Mouse (Mus musculus) monocyte, adult 2 months (primary cell): Measurements from ENCODE around the gene Syngr2.

Experiments
- DNase-seq, 2 experiments: peaks; one replicate each; pipeline ENCODE4 v3.0.0; 2022; ENCODE audit warnings: low spot score in 2 of 2, low read depth in 1 of 2

Syngr2 gene

DNA sequence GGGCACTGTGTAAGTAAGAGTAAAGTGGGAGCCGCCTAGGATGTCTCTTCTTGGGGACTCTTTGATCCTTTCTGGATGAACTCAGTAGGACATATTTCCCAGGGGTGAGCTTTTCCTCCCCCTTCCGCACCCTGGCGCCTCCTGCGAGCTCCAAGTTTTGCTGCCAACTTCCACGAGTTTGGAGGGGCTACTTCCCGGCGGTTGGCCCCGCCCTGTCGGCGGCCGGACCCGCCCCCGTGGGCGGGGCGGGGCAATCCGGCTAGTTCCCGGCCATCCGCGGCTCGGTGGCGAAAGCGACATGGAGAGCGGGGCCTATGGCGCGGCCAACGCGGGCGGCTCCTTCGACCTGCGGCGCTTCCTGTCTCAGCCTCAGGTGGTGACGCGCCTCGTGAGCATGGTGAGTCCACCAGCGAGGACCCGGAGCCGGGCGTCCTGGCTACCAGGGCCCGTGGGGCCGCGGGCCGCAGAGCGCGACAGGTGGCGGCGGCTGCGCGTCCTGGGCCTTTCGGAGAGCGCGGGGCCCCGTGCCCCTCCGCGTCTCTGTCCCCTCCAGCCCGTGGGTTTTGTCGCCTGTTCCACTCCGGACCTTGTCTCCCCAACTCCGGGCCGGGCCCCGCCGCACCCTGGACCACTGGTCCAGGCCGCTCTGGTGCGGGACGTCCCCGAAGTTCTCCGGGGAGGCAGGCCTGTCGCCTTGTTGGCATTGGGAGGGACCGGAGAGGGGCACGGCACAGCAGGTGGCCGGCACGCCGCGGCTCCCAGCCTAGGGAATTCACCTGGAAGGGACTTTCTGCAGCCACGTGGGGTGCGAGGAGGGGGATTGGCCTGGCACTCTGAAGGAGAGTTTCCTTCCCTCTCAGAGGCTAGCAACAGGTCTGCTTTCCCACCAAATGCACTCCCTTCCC is at the start of gene Syngr2, which contains the start of gene Gm20708:
Gene Syngr2, plus strand, starts transcription at position 262 of the 905 bp plus-strand sequence.
Gene Gm20708, plus strand, starts transcription at position 262 of the 905 bp plus-strand sequence.
- peak in 1 of 2 experiments; percentile 45 for DNase-seq

DNA sequence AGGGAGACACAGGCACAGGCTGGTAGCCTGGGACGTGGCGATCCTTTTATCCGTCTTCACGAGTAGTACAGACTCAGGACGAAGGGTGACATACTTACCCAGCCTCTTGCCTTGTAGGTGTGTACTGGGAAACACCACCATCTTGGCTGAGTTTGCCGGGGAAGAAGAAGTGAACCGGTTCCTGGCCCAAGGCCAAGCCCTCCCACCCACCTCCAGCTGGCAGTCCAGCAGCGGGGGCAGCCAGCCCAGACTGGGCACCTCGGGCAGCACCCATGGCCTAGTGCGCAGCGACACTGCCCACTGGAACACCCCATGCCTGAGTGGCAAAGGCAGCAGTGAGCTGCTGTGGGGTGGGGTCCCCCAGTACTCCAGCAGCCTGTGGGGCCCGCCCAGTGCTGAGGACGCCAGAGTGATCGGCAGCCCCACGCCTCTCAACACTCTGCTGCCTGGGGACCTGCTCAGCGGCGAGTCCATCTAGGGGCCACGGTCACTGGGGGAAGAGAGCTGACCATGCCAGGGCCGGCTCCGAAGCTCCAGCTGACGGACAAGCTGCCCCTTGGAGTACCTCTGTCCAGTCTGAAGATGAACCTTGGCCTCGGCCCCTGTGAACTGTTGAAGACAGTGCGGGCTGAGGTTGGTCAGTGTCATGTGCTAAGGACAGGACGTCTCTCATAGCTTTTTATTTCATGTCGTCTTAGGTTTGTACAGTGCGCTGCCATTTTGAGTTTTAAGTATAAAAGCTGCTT is 48.9 kb upstream of the Syngr2 start:
- DNase-seq: no peak

DNA sequence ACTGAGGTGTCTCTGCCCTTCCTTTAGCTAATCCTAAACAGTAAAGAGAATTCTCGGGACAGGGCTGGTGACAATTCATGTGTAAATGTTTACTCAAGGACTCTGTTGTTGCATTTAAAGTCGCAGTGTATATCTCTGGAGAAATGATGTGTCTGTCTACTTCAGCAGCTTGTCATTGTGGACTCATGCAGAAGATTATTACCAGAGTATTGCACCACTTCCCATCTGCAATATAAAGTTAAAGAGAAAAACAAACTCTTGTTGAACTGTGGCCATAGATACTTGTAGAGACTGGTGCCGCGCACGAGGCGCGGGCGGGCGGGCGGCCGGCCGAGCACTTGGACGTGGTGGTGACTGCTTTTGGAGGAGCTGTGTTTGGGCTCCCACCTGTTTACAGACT is 47.7 kb upstream of the Syngr2 start:
- DNase-seq: no peak

DNA sequence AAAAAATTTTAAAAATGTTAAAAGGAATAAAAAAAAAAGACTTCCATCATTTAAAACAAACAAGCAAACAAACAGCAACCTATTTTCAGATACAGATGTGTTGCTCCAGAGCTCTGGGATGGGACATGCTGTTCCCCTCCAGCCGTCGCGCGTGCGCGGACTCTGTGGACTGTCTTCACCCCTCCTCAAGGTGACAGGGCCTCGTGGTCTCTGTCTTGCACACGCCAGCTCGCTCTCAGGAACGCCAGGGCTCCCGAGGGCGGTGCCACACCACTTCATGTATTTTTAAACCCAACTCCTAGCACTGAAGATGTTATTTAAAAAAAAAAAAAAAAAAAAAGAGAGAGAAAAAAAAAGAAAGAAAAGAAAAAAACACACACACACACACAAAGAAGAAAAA is 47.2 kb upstream of the Syngr2 start:
- DNase-seq: no peak

DNA sequence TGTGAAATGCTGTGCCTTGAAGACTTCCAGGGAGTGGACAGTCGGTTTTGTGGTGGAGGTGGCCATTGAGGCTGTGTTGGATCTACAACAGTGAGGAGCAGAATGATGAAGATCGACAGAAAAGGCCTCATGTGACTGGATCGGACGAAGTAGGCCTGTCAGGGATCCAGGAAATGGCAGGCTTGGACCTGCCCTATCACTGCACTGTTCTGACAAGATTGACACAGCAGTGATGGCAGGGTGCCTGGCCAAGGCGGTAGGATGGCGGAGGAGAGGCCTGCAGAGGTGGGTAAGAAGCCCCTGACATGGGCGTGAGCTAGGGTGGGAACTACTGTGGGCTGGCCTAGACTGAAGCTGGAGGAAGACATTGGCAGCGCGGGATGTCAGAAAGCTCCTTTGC is 45.1 kb upstream of the Syngr2 start:
- DNase-seq: no peak

DNA sequence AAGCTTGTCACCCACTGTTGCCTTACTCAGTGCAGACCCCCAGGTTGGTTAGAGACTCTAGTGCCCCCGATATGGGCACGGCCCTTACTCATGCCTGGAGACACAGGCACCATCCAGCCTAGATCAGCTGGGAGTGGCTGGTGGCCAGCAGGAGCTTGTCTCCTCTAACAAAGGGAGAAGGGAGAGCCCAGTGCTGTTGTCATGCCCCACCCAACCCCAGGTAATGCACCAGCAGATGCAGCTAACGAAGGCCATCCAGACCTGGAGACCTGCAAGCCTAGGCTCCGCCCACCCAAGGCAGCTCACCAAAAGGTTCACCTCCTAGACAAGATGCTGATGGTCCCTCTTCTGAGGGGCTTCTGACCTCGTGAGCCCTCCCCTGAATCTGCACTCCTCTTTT is 44.1 kb upstream of the Syngr2 start:
- no peak for DNase-seq

DNA sequence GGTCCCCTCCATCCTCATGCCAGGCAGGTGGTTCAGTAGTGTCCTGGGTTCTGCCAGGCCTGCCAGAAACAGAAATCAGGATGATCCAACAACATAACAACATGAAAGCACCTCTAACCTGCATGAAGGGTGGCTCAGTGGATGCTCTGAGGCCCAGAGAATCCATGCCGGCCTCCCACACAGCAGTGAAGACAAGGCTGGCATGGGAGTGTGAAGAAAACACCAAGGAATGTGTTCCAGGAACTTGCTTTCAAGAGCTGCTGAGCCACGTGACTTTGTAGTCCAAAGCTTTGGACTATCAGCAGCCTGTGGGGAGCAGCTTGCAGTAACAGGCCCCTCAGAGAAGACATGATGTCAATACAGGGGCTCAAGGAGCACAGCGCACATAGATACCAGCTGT is 43.2 kb upstream of the Syngr2 start:
- no peak for DNase-seq

DNA sequence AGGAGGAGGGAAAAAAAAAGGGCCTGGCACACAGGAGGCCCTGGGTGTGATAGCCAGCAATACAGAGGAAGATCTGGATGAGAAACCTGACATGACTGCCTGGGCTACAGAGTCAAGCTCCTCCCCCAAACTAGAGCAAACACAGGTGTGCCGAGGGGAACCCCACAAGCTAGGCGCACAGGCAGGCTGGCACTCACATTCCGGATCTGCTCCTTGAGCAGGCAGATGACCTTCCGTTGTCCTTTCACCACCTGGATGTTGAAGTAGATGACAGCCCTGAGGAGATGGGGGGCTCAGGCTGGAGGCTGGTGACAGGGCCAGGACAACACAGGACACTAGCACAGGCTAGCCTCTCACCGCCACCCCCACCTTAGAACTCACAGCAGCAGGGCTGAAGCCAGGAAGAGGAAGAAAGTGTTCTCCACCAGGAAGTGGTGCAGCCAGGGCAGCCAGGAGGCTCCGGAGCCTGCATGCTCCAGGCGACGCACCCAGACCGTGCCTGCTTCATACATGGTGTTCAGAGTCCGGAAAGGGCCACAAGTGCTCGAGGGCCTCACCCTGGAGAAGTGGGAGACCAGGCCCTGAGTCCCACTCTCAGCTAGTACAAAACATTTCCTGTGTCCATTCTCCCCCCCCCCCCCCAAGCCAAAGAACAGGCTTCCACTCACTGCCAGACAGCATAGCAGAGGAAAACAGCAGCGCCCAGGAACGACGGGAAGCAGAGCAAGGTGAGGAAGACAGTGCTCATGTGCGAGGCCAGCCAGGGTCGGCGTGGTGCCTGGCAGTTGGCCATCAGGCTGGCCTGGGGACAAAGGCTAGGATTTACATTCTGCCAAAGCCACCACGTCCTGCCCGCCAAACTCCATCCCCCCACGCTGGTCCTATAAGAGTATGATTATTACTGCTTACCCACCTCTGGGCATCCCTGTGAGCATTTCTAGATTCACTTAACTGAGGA is 40.5 kb upstream of the Syngr2 start:
- DNase-seq: no peak

DNA sequence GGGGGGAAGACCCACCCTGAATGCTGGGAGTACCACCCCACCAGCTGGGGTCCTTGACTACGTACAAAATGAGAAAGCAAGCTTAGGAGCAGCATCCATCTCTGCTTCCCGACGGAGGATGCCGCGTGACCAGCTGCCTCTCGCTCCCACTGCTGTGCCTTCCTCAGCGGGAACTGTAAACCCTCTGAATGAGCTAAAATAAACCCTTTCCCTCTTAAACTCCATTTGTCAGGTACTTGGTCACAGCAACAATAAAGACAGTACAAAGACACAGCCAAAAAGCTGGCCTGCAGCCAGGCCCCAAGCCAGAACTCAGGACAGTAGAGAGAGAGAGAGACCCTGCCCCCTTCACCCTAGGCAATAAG is 39.8 kb upstream of the Syngr2 start:
- no peak for DNase-seq

DNA sequence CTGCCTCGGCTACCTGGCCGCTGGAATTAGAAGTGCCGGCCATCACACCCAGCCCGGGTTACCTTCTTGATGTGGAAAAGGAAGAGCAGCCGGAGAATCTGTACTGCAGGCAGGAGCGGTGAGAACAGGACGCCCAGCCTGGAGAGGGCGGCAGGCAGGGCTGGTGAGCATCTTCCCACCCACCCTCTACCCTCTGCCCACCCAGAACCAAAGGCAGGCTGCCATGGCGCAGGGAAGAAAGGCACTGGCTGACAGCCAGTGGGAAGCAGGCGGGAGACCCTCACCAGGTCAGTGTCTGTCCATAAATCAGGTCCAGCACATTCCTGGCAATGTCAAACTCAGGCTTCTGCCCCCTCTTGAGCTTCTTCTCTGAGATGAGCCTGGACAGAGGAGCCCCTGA is 39.1 kb upstream of the Syngr2 start:
- no peak for DNase-seq

DNA sequence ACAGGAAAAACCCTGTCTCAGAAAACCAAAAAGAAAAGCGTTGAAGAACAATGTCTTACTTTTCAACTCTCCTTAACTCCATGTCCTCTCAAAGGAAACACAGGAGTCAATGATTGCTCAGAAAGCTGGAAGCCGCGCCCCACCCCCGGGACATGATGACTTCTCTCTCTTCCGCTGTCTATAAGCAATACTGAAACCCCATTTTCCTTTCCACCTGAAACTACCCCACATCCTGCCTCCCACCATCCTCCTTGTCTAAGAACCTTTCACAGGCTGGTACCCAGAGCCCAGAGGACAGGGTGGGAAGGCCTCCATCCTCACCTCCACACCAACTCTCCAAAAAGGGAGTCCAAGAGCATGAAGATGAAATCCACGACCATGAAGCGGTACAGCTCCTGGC is 37.1 kb upstream of the Syngr2 start:
- DNase-seq: no peak

DNA sequence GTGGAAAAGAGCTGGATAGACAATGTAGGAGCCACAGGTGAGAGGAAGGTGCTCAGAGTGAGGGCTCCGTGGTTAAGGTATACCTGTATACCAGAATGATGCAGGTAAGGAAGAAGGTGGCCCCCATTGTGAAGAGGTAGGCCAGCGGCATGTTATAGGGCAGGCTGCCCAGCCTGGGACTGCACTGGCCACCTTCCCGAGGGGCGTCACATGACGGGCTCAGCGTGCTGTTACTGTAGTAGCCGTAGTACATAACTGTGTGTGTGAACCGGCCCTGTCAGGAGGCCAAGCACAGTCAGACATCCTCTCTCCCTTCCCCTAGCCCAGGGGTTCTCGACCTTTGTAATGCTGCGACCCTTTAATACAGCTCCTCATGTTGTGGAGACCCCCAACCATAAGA is 34.5 kb upstream of the Syngr2 start:
- no peak for DNase-seq

DNA sequence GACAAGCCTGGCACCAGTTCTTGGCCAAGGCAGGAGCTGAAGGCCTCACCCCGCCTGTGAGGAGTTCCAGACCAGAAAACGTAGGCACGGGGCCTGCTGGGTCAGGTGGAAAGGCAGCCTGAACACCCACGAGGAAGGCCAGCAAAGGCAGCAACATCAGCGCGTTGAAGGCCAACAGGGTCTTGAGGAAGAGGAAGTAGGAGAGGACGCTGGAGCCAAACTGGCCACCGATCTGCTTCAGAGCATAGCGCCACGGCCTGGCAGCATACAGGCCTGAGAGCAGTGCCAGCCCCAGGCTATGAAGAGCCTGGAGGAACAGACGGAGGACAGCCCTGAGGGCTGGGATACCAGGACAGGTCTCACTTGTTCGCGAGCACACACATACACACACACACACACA is 33.9 kb upstream of the Syngr2 start:
- DNase-seq: no peak

DNA sequence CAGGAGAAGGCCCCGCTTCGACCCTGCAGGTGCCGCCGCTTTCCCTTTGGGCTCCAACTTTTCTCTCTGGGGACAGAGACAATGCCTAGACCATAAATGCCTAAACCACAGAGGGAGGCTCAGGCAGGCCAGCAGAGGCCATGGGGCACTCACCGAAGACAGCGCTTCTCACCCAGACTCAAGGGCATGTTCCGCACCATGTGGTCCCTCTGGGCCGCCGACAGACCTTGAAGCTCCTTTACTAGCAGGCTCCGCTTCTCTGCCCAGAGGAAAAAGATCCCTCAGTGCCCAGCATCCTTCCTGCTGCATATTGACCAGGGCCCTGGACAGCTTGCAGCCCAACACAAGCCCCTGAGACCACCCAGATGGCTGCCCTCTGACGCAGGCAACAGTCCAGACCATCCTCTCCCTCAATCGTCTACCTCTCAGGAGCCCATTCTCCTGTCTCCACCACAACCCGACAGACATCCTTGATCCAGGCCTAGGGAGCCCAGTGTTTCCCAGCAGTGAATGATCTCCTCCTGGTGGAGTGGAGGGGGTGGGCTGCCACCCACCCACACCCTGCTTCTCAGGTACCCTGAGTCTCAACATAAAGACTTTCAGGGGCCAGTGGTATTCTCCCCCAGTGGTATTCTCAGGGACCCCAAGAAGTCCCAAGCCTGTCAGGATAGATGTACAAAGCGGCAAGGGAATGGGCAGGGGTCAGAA is 33.2 kb upstream of the Syngr2 start:
- DNase-seq: no peak

DNA sequence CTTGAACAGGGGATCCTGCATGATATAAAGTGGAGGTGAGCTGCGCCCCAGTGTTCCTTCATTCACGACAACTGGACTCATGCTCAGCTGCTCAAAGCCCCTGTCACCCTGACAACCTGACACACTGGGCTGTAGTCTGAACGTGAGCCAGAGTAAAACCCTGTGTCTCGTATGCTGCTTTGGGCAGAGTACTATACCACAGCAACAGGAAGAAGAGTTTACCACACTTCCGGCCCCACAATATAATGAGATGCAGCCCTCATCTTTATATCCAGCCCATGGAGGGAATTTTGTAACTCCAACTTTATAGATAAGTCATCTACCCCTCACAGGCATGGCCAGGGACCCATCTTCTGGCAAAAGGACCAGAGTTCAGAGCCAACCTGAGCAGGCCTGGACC is 32.4 kb upstream of the Syngr2 start:
- no peak for DNase-seq

DNA sequence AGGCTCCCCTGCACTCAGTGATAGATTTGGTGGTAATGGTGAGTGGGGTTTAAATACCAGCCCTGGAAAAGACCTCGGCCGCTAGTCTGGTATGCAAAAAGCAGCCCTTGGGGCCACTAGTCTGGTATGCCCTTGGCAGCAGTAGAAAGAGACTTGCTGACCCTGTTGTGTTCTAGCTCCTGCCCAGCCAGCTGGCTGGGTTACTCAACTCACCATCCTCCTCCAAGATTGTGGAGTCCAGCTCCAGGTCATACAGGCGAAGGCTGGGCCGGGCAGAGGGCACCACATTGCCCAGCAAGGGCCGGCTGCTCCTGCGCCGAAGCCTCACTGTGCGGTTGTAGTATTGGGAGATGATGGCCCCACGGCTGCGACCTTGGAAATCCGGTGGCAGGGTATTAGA is 31.4 kb upstream of the Syngr2 start:
- DNase-seq: no peak

DNA sequence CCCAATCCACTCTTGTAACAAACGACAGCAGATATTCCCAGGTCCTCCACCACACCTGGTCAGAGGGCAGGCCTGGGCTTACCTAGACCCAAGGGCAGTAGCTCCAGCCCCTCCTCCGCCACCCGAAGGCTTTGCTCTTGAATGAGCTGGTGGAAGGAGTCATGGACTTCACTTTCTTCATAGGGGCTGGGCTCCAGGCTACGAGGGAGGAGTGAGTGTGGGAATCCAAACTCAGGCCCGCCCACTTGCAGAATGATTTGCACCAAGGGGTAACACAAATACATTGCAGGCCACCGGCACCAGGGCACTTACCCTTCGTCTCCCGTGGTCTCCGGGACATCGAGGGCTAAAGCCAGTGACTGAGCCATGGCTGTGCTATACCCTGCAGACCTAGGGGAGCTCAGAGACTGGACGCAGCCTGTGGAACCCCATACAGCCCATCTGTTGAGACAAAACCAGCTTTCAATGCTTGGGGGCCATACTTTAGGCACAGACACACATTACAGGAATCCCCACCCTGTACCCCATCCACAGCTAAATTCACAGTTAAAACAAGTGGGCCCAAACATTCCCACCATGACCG is 30.5 kb upstream of the Syngr2 start:
- DNase-seq: peak in 1 of 2 experiments; percentile 68

DNA sequence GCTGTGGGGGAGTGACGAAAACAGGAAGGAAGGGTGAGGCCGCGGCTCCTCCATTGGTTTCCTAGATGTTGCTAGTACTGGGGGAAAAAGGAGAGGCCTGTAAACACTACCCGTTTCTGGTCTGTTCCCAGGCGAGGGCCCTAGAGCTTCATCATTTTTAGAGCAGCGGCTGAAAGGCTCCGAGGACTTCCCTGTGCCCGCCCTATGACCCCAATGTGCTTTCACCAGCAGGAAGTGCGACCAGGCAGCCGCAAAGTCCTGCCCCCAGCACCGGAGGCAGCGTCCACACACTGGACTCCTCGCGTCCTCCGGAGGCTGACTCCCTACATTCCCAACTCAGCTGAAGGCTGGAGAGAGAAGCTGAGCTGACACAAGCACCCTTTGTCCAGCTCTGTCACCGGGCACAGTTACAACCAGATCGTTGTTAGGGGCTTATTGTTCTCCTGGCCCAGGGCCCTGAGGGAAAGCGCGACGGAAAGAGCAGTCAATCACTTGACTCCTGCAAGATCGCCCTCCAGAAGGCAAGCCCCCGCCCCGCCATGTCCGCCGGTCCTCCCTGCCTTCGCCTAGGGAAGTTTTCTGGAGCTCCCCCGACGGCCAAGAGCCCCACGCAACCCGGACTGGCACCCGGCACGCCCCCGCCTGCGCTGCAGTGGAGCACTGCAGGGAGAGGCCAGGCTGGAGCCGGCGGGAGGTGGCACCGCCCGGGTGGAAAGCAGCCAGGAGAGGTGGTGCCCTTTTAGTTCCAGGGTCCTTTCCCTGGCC is 29.9 kb upstream of the Syngr2 start:
- DNase-seq: peak; percentile 82 to 83

DNA sequence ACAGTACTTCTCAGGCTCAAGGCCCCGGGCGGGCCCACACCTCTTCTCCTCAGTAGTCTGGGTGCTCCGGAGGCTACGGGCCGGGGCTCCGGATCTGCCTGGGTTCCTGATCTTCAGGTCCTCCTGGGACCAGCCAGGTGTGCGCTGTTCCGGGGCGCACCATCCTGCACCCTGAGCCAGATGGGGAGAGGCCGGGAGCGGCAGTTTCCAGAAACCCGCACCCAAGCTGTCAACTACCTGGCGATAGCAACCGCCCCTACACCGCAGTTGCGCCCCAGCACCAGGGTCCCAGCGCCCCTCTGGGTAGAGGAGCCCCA is 29.3 kb upstream of the Syngr2 start:
- no peak for DNase-seq
